Mouse (Mus musculus) urinary bladder, adult 18-20 months (tissue): Measurements from ENCODE around the gene Fasl.

Experiments
- DNase-seq, 2 experiments: peaks; one replicate each; pipeline ENCODE4 v3.0.0; 2022; ENCODE audit warnings: low spot score in 2 of 2, mixed read lengths in 2 of 2

The Fasl gene

GRCm38 (mm10) chr1:161761556-161761955, 26.7 kb downstream of the Fasl start:
- no peak for DNase-seq

DNA sequence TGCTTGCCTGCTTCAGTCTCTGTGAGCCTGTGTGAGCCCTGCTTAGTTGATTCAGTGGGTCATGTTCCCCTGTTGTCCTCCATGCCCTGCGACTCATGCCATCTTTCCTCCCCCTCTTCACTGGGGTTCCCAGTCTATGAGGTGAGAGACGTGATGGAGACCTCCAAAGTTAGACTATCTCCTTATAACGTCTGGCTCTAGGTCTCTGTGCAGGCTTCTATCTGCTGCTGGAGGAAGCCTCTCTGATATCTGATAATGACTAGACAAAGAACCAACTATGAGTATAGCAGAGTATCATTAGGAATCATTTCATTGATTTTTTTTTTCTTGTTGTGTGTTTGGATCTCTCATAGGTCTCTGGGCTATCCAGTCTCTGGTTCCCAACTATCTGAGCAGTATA, 31.7 kb downstream of the Fasl start:
- DNase-seq = no peak

GRCm38 (mm10) chr1:161751311-161751710, 37.0 kb downstream of the Fasl start:
- no peak for DNase-seq

DNA sequence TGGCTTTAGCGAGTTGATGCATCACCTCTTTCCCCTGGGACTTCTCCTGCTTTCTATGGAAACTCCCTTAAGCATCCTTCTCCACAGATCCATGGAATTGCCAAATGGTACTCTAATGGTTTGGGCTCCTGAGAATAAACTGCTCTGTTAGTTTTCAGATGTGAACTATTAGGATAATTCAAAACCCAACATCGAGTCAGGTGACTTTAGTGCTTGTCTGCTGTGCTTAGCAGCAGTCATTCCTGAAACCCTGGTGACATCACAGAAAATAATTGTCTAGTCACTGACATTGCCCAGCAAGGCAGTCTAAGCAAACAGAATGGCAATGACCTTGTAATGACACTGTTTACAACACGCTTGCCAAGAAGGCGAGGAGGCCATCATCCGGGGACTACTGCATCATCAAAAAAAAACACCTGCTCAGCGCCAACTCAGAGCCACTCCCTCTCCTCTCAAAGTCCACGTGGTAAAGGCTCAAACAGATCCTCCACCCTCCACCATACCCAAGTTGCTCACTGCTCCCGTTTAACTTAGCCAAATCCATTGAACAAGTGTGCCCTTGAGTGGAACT, 37.7 kb downstream of the Fasl start:
- no peak for DNase-seq

DNA sequence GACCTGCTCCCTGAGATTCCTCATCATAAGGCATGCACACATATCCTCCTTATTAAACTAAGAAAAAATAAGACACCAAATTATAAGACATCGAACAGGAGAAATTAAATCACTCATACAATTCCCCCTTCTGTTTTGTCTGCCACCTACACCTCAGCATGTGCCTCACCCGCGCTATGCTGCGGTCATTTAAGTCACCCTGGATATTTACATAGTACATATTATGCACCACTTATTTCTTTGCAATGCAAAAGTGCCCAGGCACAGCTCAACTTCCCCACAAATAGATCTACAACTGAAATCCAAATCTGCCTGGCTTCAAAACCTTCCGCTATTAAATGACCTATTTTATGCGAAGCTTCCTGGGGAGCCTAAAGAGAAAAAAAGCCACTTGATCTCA, 39.6 kb downstream of the Fasl start:
- DNase-seq = no peak

GRCm38 (mm10) chr1:161748138-161748537, 40.2 kb downstream of the Fasl start:
- peak in 1 of 2 experiments; percentile 53 for DNase-seq

GRCm38 (mm10) chr1:161746542-161747302, 41.6 kb downstream of the Fasl start:
- no peak for DNase-seq

- DNase-seq = no peak
Observed at GRCm38 (mm10) chr1:161744855-161745254, 43.4 kb downstream of the Fasl start.

DNA sequence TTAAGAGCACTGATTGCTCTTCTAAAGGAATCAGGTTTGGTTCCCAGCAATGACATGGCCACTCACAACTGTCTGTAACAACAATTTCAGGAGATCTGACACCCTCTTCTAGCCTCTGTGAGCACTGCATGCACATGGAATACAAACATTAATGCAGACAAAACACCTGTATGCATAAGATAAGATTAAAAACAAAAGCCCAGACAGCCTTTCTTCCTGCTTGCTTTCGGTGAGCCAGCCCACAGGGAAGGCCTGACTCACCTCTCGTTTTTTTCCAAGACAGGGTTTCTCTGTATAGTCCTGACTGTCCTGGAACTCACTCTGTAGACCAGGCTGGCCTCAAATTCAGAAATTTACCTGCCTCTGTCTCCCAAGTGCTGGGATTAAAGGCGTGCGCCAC, 44.1 kb downstream of the Fasl start:
- no peak for DNase-seq

DNA sequence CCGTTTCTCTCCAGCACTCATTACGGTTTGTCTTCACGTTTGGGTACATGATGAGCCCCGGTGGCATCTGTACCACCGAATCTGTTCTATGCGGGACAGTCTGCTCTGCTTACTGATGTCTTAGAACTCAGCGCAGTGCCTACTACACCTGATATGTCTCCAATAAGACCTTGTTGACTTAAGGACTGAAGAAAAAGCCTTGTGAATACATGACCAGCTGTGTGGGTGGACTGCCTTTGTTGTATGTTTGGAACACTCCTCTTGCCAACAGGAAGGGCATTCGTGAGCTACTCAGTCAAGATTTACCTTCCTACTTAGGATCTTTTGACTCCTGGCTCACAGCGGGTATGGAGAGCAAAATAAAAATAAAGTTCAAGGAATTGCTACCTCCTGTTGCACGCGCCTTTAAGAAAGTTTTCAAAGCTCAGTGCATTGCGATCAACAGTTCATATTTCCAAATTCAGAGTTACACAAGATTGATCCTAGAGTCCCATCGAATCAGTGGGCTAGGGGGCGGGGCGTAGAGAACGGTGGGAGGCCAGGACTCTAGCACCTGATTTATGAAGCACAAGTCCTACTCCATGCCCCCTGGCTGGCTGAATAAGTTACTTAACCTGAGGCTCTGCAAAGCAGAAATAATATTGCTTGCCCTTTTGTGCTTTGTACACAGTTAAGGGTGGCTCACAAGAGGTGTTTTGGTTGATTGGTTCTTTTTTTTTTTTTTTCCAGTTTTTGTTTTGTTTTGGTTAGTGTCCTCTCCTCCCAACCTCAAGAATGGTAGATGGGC, 45.6 kb downstream of the Fasl start:
- no peak for DNase-seq

GRCm38 (mm10) chr1:161736848-161737247, 51.4 kb downstream of the Fasl start:
- no peak for DNase-seq

DNA sequence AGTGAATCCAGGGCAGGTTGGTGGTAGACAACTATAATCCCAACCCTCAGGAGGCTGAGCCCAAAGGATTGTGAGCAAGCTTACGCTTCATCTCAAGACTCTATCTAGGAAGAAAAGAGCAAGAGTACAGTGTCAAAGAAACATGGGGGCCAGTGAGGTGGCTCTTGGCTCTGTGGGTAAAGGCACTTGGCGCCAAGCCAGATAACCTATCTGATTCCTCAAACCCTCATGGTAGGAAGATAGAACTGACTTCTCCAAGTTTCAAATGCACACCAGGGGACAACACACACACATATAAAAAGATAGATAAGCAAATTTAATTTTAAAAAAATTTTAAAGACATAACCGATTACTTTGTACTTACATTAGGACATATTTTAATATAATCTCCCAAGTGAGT, 52.0 kb downstream of the Fasl start:
- DNase-seq = no peak

DNA sequence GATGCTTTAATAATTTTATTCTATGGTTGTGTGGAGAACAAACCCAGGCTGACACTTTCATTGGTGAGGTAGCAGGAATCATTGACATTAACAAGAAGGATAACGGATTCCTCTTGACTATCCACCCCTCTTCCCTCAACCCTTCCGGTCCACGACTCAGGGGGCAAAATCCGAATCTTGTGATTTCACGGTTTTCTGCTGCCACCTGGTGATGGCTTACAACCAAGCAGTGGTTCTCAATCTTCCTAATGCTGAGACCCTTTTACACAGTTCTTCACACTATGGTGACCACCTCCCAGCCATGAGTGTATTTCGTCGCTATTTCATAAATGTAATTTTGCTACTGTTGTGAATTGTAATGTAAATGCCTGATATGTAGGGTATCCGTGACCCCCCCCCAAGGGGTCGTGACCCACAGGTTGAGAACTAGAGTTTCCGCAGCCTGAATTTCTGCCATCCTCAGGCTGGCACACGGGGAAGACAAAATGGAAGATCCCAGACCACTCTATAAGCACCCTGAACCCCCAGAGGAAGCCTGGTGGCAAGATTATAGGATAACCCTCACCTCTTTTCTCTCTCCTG, 52.7 kb downstream of the Fasl start:
- no peak for DNase-seq

DNA sequence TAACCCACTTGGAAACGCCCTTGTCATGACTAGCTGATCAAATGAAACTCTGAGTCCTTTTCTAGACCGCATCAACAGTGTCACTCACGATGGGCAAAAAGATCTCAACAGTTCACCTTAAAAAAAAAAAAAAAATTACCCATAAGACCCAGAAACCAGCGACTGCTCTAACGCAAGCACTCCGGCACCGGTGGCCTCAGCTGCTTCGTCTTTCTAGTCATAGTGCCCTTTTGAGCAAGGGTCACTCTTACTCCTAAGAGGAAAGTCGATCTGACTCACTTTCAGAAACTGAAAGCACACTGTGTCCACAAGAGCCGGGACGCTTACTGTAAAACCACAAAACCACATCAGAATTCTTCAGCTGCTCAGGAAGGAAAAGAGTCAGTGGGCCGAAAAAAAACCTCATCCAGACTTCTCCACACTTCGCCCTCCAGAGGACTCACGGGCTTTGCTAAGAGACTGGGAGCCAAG, 53.5 kb downstream of the Fasl start:
- DNase-seq = no peak

GRCm38 (mm10) chr1:161734314-161734713, 54.0 kb downstream of the Fasl start:
- DNase-seq = no peak
